8 mouse cellular contexts compared by ENCODE assay signal in the genomic region with DNA sequence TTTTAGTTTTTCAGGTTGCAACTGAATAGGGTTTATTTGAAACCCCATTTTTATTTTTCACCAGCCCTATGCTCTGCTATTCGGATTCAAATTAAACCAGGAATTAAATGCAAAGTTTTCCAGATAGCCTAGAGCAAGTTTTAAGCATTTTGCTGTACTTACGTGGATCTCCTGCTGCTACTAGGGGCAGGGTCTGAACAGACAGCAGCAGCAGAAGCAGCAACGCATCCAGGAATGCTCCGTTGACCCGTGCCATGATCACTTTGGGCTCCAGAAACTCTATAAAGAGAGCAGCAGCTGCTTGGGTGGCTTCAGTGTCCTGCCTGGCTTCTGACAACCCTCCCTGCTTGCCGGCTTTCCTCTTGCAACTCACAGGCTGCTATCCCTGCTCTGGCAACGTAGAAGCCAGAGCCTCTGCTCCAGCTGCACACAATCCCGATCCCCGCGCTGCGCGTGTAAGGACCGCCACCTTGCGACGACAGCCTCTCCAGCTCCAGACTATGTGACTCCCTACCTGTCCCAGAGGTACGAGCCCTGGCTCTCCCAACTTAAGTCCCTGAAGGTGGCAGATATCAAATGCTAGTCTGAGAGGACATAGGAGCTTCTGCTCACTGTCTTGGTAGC. TPM values are rescaled to one million over a fixed set of nuclear protein-coding genes. Genes with fewer than 3 reads are reported as not detected.
DNase-seq lines count a peak whose midpoint lies in the region; ATAC-seq and TF ChIP-seq lines count a peak whose summit lies in the region.

A gene (minus strand): TSS at position 371 of the 624 bp plus-strand sequence.

- no peak for DNase-seq in heart, postnatal 0 days (ENCODE audit: low spot score)
- DNase-seq in heart, postnatal 14 days = no peak
- peak; percentile 54 for DNase-seq in embryonic facial prominence, embryonic 11.5 days (ENCODE audit: low spot score)
- peak; percentile 70 for DNase-seq in intestine, embryonic 14.5 days (ENCODE audit: low spot score)
- peak; percentile 56 for DNase-seq in limb, embryonic 10.5 days (ENCODE audit: low spot score)
- peak; percentile 4 for DNase-seq in ovary, postnatal 14 days (ENCODE audit: low spot score)
- no peak for DNase-seq in gastrocnemius, postnatal 4 days (ENCODE audit: low spot score in 2 of 2)
- no peak for DNase-seq in lung, postnatal 36 days

- no peak for TF ChIP-seq CTCF in heart, postnatal 0 days (IDR thresholded peaks at IDR 0.05; ENCODE audit: low read depth)

- H3K9ac ChIP-seq in heart, postnatal 0 days (replicated peaks; ENCODE audit: low read depth, low read length) = no peak within 1 kb of the TSS
- peak within 1 kb of the TSS; percentile 34; the same call in 1 of the 2 replicates for H3K9ac ChIP-seq in embryonic facial prominence, embryonic 11.5 days (replicated peaks; ENCODE audit: low read length)
- no peak within 1 kb of the TSS for H3K9ac ChIP-seq in intestine, embryonic 14.5 days (ENCODE audit: low read length)

- H3K36me3 ChIP-seq in heart, postnatal 0 days (replicated peaks; ENCODE audit: control insufficient read depth, insufficient read depth, low read length) = no peaks in the 10 kb centered on the region
- H3K36me3 ChIP-seq in embryonic facial prominence, embryonic 11.5 days (replicated peaks; ENCODE audit: control insufficient read depth, insufficient read depth, low read depth, low read length) = no peaks in the 10 kb centered on the region
- no peaks in the 10 kb centered on the region for H3K36me3 ChIP-seq in intestine, embryonic 14.5 days (ENCODE audit: control insufficient read depth, insufficient read depth, low read length)
- H3K36me3 ChIP-seq in limb, embryonic 10.5 days = no peaks in the 10 kb centered on the region

- WGBS in heart, postnatal 0 days = 8% methylated on average over 16 of the region's 16 CpGs
- 7% methylated on average over 16 of the region's 16 CpGs for WGBS in embryonic facial prominence, embryonic 11.5 days
- WGBS in intestine, embryonic 14.5 days = 12% methylated on average over 16 of the region's 16 CpGs
- WGBS in limb, embryonic 10.5 days = 14% methylated on average over 16 of the region's 16 CpGs

- H3K27me3 ChIP-seq in heart, postnatal 0 days (ENCODE audit: control insufficient read depth, insufficient read depth, low read length) = no peaks in the 10 kb centered on the region
- H3K27me3 ChIP-seq in embryonic facial prominence, embryonic 11.5 days (ENCODE audit: control insufficient read depth, insufficient read depth, low read length) = no peaks in the 10 kb centered on the region
- no peaks in the 10 kb centered on the region for H3K27me3 ChIP-seq in intestine, embryonic 14.5 days (replicated peaks; ENCODE audit: control insufficient read depth, insufficient read depth, low read length)
- no peaks in the 10 kb centered on the region for H3K27me3 ChIP-seq in limb, embryonic 10.5 days (ENCODE audit: low read depth, poor library complexity, severe bottlenecking)

- H3K27ac ChIP-seq in heart, postnatal 0 days (ENCODE audit: low read depth) = no peak within 1 kb of the TSS
- no peak within 1 kb of the TSS for H3K27ac ChIP-seq in embryonic facial prominence, embryonic 11.5 days (replicated peaks; ENCODE audit: low read depth, low read length)
- H3K27ac ChIP-seq in intestine, embryonic 14.5 days (ENCODE audit: low read depth) = no peak within 1 kb of the TSS
- H3K27ac ChIP-seq in limb, embryonic 10.5 days = no peak within 1 kb of the TSS

- ATAC-seq in heart, postnatal 0 days (ENCODE audit: insufficient read depth, low read depth) = no peak
- no peak; the same call in 1 of the 2 replicates for ATAC-seq in embryonic facial prominence, embryonic 11.5 days (replicated peaks; ENCODE audit: insufficient number of reproducible peaks, low FRiP score, low TSS enrichment, low read depth)
- peak; percentile 68 for ATAC-seq in intestine, embryonic 14.5 days (replicated peaks; ENCODE audit: low FRiP score, low TSS enrichment, low read depth)

- 0 out of 2 replicates have a peak within 1 kb of the TSS, but pooled peaks have one; percentile 2 for H3K4me2 ChIP-seq in heart, postnatal 0 days (ENCODE audit: low read depth, low read length)
- peak within 1 kb of the TSS; percentile 23 for H3K4me2 ChIP-seq in embryonic facial prominence, embryonic 11.5 days (ENCODE audit: low read depth, low read length)
- peak within 1 kb of the TSS; percentile 44 for H3K4me2 ChIP-seq in intestine, embryonic 14.5 days (ENCODE audit: low read length)

- intact Hi-C loops in heart, postnatal 14 days (cut with DNase I) = no loop called here

- no peak for TF ChIP-seq EP300 in heart, postnatal 0 days (IDR thresholded peaks at IDR 0.05; ENCODE audit: low read depth)

- no peak within 1 kb of the TSS for H3K4me3 ChIP-seq in heart, postnatal 0 days (ENCODE audit: low read depth, low read length)
- no peak within 1 kb of the TSS for H3K4me3 ChIP-seq in embryonic facial prominence, embryonic 11.5 days (ENCODE audit: low read depth, low read length)
- H3K4me3 ChIP-seq in intestine, embryonic 14.5 days (ENCODE audit: low read depth, low read length) = peak within 1 kb of the TSS; percentile 20; the same call in 1 of the 2 replicates
- no peak within 1 kb of the TSS for H3K4me3 ChIP-seq in limb, embryonic 10.5 days

- H3K4me1 ChIP-seq in heart, postnatal 0 days (ENCODE audit: control insufficient read depth, insufficient read depth) = no peaks in the 10 kb centered on the region
- H3K4me1 ChIP-seq in embryonic facial prominence, embryonic 11.5 days (ENCODE audit: control insufficient read depth, insufficient read depth, low read length) = no peaks in the 10 kb centered on the region
- no peaks in the 10 kb centered on the region for H3K4me1 ChIP-seq in intestine, embryonic 14.5 days (replicated peaks; ENCODE audit: control insufficient read depth, insufficient read depth, low read length)
- 0 out of 2 replicates have a peak, but pooled peaks cover 4% of the 10 kb centered on the region for H3K4me1 ChIP-seq in limb, embryonic 10.5 days

- H3K9me3 ChIP-seq in heart, postnatal 0 days (replicated peaks; ENCODE audit: control insufficient read depth, low read length) = no peaks in the 10 kb centered on the region
- no peaks in the 10 kb centered on the region for H3K9me3 ChIP-seq in embryonic facial prominence, embryonic 11.5 days (replicated peaks; ENCODE audit: control insufficient read depth, low read length)
- no peaks in the 10 kb centered on the region for H3K9me3 ChIP-seq in intestine, embryonic 14.5 days (ENCODE audit: control insufficient read depth, low read length)
- no peaks in the 10 kb centered on the region for H3K9me3 ChIP-seq in limb, embryonic 10.5 days (replicated peaks)

RNA-seq across cellular contexts. Expression of the gene that starts here (rescaled TPM):
- 1.3 TPM in 1 of 2 replicates, not detected in the other for total RNA-seq in heart, postnatal 0 days (2014; rRNA removed; ENCODE audit: low replicate concordance)
- not detected in 2 replicates for polyA plus RNA-seq in heart, postnatal 0 days (2015; fragmentation: Nextera tagmentation; extraction: Ambion mirVana)
- not detected for total RNA-seq in heart, postnatal 14 days (2021)
- polyA plus RNA-seq in embryonic facial prominence, embryonic 11.5 days (2014; fragmentation: Nextera tagmentation; extraction: Ambion mirVana) = not detected in 2 replicates
- 1.2 and 2.1 TPM in 2 replicates for polyA plus RNA-seq in intestine, embryonic 14.5 days (2014; fragmentation: Nextera tagmentation; extraction: Ambion mirVana)
- polyA plus RNA-seq in limb, embryonic 10.5 days (2016; fragmentation: Nextera tagmentation; extraction: Ambion mirVana) = 0.06 TPM in 1 of 2 replicates, not detected in the other
- under 1 TPM in 1 of 2 experiments, not detected in 1; 0.08 TPM for total RNA-seq in gastrocnemius, postnatal 4 days (2021)

Comparison
In these comparisons a context has a peak if more than half of its experiments do, and no peak if none do; other contexts are left out.
1. Peak in DNase-seq, H3K9ac ChIP-seq and H3K4me2 ChIP-seq in embryonic facial prominence, embryonic 11.5 days; RNA of the gene not detected or under 1 TPM.
2. Peak in DNase-seq in limb, embryonic 10.5 days; RNA of the gene not detected or under 1 TPM.
3. DNase-seq: peak in intestine, embryonic 14.5 days (single experiment) and ovary, postnatal 14 days (single experiment); none in heart, postnatal 0 days (single experiment), heart, postnatal 14 days (0 of 2), gastrocnemius, postnatal 4 days (0 of 2) and lung, postnatal 36 days (single experiment).
4. Peak in every context shown above with its lines, with median percentiles within 50 percentile points of each other: H3K4me2 ChIP-seq.